Mouse (Mus musculus) adrenal gland, adult 8-10 months (tissue): Measurements from ENCODE around the gene Cd47. TPM values are rescaled to one million over a fixed set of nuclear protein-coding genes. Genes with fewer than 3 reads are reported as not detected.

Experiments used
- DNase-seq: peaks from one replicate; pipeline ENCODE4 v3.0.0; 2022
- total RNA-seq, 4 experiments: library from RNA; stranded (reverse); gene quantifications; 2 replicates each; pipeline ENCODE4 v1.2.4; 2022

The Cd47 gene
- total RNA-seq, 4 experiments from 2014 or later, result 124 to 201 (median 165) TPM

- no peak for DNase-seq
These were observed 76.1 kb downstream of the Cd47 start for GRCm38 (mm10) chr16:49876291-49877030.

- no peak for DNase-seq
These were observed 76.9 kb downstream of the Cd47 start for GRCm38 (mm10) chr16:49877243-49877642.

GRCm38 (mm10) chr16:49878051-49878450 is 77.7 kb downstream of the Cd47 start:
- no peak for DNase-seq

- no peak for DNase-seq
These were observed 86.2 kb downstream of the Cd47 start for GRCm38 (mm10) chr16:49886403-49887066.

- DNase-seq, result peak; percentile 33
These were observed 87.0 kb downstream of the Cd47 start for GRCm38 (mm10) chr16:49887290-49887689.

- DNase-seq, result peak; percentile 26
These were observed 87.7 kb downstream of the Cd47 start for GRCm38 (mm10) chr16:49887811-49888564.

GRCm38 (mm10) chr16:49889031-49889655 is 88.8 kb downstream of the Cd47 start:
- DNase-seq, result no peak

GRCm38 (mm10) chr16:49892252-49892651 is 91.9 kb downstream of the Cd47 start:
- DNase-seq, result no peak

GRCm38 (mm10) chr16:49892945-49893344 is 92.6 kb downstream of the Cd47 start:
- DNase-seq, result no peak

GRCm38 (mm10) chr16:49894624-49895023 is 94.3 kb downstream of the Cd47 start:
- no peak for DNase-seq

GRCm38 (mm10) chr16:49896132-49896531 is 95.8 kb downstream of the Cd47 start:
- DNase-seq, result peak; percentile 66

- no peak for DNase-seq
These were observed 101.1 kb downstream of the Cd47 start for GRCm38 (mm10) chr16:49901395-49901794.

- no peak for DNase-seq
These were observed 101.8 kb downstream of the Cd47 start for GRCm38 (mm10) chr16:49902083-49902482.

GRCm38 (mm10) chr16:49904248-49904930 is 104.1 kb downstream of the Cd47 start:
- DNase-seq, result no peak

- DNase-seq, result no peak
These were observed 104.7 kb downstream of the Cd47 start for GRCm38 (mm10) chr16:49905041-49905440.

GRCm38 (mm10) chr16:49905601-49906001 is 105.3 kb downstream of the Cd47 start:
- no peak for DNase-seq

- no peak for DNase-seq
These were observed 105.7 kb downstream of the Cd47 start for GRCm38 (mm10) chr16:49906066-49906465.

GRCm38 (mm10) chr16:49906940-49907339 is 106.6 kb downstream of the Cd47 start:
- no peak for DNase-seq

GRCm38 (mm10) chr16:49907356-49907755 is 107.0 kb downstream of the Cd47 start:
- no peak for DNase-seq

GRCm38 (mm10) chr16:49909536-49909935 is 109.2 kb downstream of the Cd47 start:
- no peak for DNase-seq

- DNase-seq, result no peak
These were observed 113.8 kb downstream of the Cd47 start for GRCm38 (mm10) chr16:49914094-49914493.
